Mouse (Mus musculus) layer of hippocampus, adult 8-10 months (tissue): ENCODE data around the gene Kndc1. TPM values are rescaled to one million over a fixed set of nuclear protein-coding genes. Genes with fewer than 3 reads are reported as not detected.

Source experiments
- DNase-seq, 2 experiments: peaks; one replicate each; pipeline ENCODE4 v3.0.0; 2022; ENCODE audit warnings: low spot score in 2 of 2
- total RNA-seq, 4 experiments: library from RNA; stranded (reverse); gene quantifications; 2 replicates each; pipeline ENCODE4 v1.2.4; 2022

Kndc1 gene
- total RNA-seq = 100 to 1,000 TPM in 1 of 4 experiments, 10 to 100 TPM in 3; 90.0 to 103 (median 95.8) TPM

GRCm38 (mm10) chr7:139894655-139895557 is at the start of gene Kndc1:
Gene Kndc1 (plus strand): TSS chr7:139894696.
- peak; percentile 82 to 83 for DNase-seq

DNA sequence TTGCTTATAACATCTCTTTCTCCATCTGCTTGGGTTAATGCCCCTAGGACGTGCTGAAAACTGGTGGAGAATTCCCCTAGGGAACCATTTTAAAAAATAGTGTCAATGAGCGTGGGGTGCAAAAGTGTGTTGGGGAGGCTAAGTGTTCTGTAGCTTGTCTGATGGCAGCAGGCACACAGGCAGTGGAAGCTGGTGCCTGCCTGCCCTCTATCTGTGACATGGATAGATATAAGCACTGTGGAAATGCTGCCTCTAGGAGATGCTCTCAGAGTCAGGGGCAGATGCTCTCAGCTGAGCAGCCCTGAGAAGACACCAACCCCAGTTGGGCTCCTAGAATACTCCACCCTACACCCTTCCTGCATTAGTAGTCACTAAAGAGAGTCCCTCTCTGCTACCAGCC is 49.4 kb upstream of the Kndc1 start:
- no peak for DNase-seq

DNA sequence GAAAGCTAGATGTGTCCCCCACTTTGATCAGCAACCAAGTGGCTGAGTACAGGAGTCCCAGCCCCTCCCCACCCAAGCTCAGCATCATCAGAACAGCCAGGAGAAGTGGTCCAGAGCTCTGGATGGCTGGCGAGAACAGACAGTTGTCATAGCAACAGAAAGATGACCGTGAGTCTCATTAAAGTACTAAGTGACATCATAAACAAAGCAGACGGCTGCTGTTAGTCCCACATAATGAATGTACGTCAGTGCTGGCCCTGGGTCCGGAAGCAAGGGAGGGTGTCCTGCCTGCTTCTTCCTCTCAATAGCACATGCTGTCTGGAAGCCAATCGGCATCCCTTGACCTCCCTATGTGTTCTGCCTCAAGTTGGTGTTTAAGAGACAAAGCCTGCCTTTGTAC is 44.3 kb upstream of the Kndc1 start:
- peak in 1 of 2 experiments; percentile 35 for DNase-seq

DNA sequence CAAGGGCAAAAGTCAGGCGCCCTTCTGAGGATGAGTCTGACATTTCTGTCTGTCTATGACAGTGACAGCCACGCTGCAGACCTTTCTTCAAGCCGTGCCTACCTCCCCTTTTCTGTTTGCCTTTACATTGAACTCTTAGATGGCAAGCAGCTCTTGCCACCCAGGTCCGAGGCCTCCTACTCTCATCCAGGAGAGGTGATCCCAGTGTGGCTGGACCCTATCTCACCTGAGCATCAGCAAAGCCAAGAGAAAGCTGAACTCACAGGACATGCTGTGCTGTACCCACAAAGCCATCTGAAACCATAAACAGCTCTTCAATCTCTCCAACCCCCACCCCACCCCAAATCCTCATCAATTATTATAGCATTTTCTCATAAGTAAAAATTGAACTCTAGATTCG is 43.8 kb upstream of the Kndc1 start:
- DNase-seq = no peak

- DNase-seq = peak; percentile 49 to 54
Observed at GRCm38 (mm10) chr7:139851098-139851497, 43.4 kb upstream of the Kndc1 start.

GRCm38 (mm10) chr7:139855261-139855660 is 39.2 kb upstream of the Kndc1 start:
- no peak for DNase-seq

DNA sequence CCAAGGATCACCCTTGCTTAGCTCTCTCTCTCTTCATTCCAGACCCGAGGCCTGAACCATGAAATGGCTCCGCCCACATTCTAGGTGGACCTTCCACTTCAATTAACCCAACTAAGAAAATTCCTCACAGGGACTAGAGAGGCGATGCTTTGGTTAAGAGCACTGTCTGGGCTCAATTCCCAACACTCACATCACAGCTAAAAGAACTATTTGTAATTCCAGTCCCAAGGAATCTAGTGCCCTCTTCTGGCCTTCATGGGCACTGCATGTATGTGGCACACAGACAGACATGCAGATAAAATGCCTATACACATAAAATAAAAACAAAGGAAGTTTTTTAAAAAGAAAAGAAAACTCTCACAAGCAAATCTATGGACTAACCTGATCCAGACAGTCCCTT is 33.1 kb upstream of the Kndc1 start:
- DNase-seq = peak; percentile 66 to 87

GRCm38 (mm10) chr7:139863076-139863475 is 31.4 kb upstream of the Kndc1 start:
- DNase-seq = no peak

- no peak for DNase-seq
Observed at GRCm38 (mm10) chr7:139864253-139864652, 30.2 kb upstream of the Kndc1 start.

DNA sequence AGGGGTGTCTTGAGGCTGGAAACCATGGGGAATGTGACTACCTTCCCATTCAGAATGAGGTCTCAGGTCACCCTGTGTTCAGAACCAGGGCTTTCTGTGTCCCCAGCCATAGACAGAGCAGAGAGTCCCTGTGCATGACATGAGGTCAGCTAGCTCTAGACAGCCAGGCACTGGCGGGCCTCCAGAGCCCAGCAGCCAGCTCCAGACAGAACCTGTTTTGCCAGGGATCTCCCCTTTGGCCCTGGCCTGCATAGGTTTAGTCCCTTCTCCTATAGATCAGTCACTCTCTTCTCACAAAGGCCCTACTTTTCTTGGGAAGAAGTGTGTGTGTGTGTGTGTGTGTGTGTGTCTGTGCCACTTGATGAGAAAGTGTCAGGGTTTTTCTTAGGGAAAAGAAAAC is 29.6 kb upstream of the Kndc1 start:
- DNase-seq = no peak

DNA sequence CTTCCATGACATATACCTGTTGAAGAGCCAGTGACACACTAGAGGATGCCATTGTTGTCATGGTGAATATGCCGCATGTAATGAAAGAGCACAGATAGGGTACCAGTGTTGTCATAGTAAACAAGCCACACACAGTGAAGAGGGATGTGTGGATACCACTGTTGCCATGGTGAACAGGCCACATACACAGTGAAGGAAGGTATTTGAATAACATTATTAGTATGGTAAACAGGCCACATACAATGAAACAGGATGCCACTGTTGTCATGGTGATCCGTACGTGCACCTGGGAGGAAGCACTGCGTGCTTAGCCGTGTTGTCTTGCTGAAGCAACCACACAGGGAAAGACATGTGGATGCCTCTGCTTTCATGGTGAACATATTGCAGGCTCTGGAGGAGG is 23.5 kb upstream of the Kndc1 start:
- no peak for DNase-seq

DNA sequence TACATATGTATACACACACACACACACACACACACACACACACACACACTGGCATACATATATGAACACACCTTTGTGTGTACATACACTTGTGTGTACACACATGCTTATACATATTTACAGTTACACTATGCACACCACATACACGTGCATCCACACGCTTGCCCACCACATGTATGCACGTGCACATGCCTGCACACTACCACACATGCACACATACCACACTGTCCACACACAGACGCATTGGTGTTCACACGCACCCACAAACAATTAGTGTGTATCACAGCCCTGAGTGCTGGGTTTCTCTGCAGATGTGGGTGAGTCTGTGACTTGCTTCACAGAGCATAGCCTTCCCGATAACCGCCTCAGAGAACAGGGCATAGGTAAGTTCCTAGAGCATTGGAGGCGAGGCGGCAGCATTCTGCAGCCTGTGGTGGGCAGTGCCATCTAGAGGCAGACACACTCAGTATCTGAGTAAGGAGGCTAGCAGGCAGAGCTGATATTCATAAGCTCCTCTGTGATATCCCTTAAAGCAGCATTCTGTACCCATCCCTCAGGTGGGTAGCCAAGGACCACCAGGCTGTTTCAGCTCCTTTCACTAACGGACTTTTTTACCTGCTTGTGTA is 17.2 kb upstream of the Kndc1 start:
- DNase-seq = peak in 1 of 2 experiments; percentile 61

- no peak for DNase-seq
Observed at GRCm38 (mm10) chr7:139878122-139878521, 16.4 kb upstream of the Kndc1 start.

DNA sequence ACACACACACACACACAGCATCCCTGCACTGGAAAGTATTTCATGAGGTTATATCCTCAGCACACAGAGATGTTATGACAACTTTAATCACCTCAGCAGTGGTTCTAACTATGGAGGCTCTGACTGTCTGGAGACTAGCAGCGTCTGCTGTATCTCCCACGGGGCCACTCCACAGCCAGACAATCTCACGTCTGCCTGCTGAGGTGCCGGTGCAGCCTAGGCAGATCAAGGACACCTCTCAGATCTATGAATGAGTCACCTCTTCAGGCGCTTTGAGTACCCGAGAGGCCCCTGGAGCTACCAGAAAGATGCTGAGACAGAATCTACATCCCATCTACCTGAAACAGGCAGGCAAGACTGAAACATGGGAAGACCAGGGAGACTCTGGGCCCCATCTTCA is 15.9 kb upstream of the Kndc1 start:
- DNase-seq = no peak

GRCm38 (mm10) chr7:139883545-139883944 is 11.0 kb upstream of the Kndc1 start:
- no peak for DNase-seq

GRCm38 (mm10) chr7:139891779-139892178 is 2.7 kb upstream of the Kndc1 start:
- DNase-seq = no peak

GRCm38 (mm10) chr7:139896271-139896670 is 1.8 kb downstream of the Kndc1 start:
- DNase-seq = no peak

- DNase-seq = no peak
Observed at GRCm38 (mm10) chr7:139896796-139897195, 2.3 kb downstream of the Kndc1 start.

GRCm38 (mm10) chr7:139898606-139899005 is 4.1 kb downstream of the Kndc1 start:
- no peak for DNase-seq

- peak in 1 of 2 experiments; percentile 62 for DNase-seq
Observed at GRCm38 (mm10) chr7:139899505-139899904, 5.0 kb downstream of the Kndc1 start.

- no peak for DNase-seq
Observed at GRCm38 (mm10) chr7:139900456-139900855, 6.0 kb downstream of the Kndc1 start.

DNA sequence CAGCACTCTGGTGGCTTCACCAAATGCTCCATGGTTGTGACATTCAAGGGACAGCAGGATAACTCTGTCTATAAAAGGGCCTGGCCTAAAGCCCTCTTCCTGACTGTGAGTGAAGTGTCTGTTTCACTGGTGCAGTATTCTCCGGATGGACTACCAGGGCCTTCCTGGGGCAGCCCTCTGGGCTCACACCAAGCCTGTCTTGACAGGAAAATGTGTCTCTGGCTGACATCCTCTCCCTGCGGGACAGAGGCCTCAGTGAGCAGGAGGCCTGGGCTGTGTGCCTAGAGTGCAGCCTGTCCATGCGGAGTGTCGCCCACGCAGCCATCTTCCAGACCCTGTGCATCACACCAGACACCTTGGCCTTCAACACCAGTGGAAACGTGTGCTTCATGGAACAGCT is 6.4 kb downstream of the Kndc1 start:
- DNase-seq = no peak

GRCm38 (mm10) chr7:139901981-139902380 is 7.5 kb downstream of the Kndc1 start:
- DNase-seq = no peak
